Mouse (Mus musculus) CH12F3 (cell line): ENCODE measurements around the gene Acyp1.
"Not testable (repeated sequence)": the region's sequence is repeated elsewhere in the genome, so short reads cannot be mapped to it uniquely, and the experiment has no call there.

Experiments
- in situ Hi-C: fragments of 300-500 bp; cut with MboI; formaldehyde crosslinking; loops from 2 replicates; pipeline ENCODE4 v1.14.3; 2020; ENCODE audit warnings: low sequenced_read_pairs

The Acyp1 gene

DNA sequence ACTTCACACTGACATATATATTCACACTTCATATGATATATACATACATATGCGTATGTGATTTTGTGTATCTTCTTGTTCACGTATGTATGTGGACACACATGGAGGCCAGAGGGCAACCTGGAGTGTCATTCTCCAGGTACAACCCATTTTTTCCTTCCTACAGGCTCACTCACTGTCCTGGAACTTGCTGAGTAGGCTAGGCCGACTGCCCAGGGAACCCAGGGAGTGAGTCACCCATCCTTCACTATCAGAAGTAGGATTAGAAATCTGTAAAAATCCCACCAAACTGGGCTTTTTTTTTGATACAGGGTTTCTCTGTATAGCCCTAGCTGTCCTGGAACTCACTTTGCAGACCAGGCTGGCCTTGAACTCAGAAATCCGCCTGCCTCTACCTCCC is 3.2 kb downstream of the Acyp1 start:
- in situ Hi-C loops, result no loop called here

DNA sequence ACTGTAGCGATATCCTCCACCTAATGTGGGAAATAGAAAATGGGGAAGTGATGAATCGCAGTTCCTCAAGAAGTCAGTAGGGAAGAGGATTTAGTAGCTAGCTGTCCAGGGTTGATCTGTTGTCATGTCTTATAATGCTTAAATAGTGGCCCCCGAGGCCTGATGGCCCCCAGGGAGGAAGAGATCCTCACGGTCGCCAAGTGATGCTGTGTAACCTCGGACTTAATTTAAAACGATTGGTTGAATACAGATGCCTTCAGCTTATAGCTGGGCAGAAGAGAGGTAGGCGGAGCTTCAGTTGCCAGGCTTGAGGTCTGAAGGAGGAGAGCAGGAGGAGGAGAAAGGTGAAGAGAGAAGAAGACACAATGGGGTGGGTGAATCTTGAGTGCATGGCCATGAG is 3.9 kb downstream of the Acyp1 start:
- in situ Hi-C loops, result no loop called here

DNA sequence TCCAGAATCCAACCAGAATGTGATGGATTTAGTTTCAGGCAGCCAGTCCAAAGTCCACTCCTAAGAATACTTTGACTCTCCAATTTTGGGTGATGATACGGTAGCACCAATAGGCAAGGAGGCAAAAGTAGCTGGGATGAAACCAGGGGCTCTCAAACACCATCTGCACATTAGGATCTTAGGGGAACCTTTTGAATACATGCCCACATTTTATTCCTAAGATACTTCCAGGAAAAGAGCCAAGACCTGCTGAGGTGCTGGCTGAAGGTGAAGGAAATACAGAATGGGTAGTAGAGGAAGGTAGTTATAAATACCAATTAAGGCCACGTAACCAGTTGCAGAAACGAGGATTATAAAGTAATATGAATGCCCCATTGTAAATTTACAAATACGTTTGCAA is 6.5 kb downstream of the Acyp1 start:
- in situ Hi-C loops, result not testable (repeated sequence)

DNA sequence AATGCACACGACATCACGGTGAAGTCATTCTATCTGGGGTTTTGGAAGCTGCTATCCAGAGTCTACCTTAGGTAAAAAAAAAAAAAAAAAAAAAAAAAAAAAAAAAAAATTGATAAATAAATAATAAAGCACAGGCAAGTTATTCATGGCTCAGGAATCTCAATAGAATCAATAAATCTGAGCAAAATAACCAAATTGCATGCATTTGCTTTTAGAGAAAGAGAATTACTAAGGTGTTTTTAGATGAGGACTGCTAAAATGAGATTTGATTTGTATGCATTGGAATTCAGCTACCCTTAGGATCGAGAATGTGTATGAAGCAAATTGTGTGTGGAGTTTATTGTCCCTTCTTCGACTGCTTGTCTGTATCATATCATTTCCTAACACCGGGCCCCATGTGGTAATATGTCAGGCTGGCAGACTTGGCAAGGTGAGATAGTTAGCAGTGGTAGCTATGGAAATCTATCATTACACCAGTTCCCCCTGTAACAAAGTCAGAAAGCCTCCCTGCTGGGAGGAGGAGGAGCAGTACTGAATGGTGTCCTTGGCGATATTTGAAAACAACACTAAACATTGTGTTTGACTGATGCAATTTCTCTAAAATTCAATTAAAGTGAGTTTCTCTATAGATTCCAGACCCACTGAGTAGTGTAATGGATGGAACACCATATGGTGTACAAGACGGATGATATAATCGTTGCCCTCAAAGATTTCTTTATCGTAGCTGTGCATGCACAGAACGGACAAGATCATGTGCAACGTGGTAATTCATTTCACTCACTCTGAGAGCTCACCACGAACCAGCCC is 7.2 kb downstream of the Acyp1 start:
- in situ Hi-C loops, result no loop called here

DNA sequence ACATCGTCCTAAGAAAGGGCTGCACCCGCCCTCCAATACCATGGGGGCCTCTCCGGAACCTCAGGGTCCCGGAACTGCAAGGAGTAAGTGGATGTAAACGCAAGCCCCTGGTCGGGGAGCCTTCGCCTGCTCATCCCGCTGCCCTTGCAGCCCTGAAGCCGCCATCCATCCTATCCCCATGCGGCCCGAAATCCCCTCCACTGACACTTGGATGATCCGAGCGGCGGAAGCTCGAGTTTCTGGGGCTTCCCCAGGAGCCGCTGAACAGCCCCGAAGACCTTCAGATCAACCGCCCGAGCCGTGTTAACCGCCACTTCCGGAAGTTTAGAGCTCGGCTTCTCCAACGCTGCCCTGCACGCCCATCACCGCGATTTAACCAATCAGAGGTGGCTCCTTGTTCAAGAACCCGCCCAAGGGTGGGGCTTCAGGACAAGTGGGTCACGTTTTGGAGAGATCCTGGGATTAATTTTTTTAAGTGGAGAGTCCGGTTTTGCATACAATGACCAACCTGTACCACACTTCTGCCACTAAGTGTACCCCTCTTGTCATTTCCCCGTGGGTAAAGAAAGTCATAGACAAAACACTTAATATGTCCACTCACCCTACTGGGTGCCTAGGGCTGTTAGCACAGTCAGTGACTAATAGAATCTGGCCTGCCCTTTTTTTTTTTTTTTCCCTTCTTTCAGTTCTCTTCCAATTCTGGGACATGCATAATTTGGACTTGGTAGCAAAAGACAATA is 8.0 kb downstream of the Acyp1 start:
- in situ Hi-C loops, result no loop called here

DNA sequence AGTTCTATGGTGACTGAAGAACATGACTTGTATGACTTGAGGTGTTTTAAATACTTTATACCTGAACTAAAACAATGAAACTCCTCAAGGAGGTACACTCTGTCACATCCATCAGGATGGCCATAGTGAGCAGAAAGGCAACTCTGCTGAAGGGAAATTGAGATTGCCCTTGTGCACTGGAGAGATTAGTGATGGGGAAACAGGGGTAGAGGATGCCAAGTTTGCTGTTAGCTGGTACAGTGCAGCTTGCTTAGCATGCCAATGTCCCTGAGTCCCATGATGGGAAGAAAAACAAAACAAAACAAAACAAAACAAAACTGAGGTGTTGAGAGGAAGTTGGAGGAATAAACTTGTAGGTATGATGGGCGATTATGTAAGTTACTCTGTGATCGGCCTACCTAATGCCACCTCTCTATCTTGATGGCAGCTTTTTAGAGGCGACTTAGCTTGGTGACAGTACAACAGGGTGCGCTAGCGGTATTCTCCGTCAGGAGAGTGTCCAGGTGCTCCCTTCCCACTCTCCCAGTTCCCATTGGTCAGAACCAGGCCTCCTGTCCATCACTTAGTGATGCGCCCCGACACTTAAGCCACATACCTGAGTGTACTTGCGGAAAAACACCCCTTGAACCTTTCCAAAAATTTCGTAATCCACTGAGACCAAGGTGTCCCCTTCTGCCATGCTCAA is 8.7 kb downstream of the Acyp1 start:
- in situ Hi-C loops, result no loop called here

DNA sequence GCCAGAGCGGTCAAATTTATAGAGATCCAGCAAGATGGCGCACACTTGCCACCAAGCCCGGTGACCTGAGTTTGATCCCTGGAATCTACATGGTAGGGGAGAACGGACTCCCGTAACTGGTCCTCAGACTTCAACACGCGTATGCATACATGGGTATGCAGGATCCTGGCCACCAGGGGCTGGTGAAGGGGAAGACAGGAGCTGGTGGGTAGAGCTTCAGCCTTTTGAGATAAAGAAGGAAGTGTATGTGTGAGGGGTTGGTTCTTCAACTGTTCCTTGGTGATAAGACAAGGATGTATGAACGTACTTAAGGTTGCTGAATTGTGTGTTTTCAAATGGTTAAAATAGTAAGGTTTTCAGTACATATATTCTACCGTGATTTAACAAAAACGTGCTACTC is 9.3 kb downstream of the Acyp1 start:
- in situ Hi-C loops, result no loop called here

DNA sequence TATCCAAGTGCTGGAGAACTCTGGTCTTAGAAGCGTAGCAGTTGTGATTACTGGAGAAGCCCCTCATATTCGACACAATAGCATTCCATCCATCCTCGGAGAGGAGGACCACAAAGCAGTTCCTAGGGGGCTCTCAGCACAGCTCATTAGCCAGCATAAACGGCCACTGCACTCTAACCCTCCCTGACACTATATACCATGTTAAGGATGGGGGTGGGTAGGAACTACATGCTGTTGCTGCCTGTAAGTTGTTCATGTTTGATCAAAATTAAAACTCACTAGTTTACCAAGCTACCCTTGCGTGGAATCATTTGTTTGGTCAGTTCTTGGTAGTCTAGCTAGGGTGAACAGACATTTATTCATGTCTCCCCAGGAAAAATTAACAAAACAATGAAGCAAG is 12.0 kb downstream of the Acyp1 start:
- in situ Hi-C loops, result no loop called here

DNA sequence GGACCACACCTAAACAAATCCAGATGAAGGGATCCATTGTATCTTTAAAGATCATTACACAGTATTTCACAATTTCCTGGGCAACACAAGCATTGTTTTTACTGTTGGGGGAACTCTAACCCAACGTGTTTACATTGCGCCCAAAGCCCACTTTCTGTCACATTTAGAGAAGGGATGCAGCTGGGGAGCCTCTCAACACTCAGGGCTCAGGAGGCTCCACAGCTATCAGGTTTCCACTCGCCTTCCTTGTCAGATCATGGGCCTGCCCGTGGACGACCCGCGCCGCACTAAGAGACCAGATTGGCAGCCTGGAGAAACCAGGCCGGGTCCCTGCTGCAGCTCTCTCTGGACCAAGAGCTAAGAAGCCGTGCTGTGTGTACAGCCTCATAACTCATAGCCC is 14.7 kb downstream of the Acyp1 start:
- in situ Hi-C loops, result no loop called here

DNA sequence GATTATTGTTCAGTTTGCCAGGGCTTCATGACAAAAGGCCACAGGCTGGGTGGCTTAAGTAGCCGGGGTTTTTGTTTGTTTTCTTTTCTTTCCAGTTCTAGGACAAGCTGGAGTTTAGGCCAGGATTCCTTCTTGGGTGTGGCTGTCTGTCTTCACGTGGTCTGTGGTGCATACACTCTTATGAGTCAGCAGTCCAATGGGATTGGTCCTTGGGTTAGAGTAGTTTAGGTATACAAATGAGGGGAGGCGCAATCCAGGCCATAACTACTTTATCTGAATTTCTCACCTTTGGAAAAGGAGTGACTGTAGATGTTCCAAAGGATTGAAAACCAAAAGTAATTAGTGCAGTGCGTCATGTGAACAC is 16.4 kb downstream of the Acyp1 start:
- in situ Hi-C loops, result no loop called here

DNA sequence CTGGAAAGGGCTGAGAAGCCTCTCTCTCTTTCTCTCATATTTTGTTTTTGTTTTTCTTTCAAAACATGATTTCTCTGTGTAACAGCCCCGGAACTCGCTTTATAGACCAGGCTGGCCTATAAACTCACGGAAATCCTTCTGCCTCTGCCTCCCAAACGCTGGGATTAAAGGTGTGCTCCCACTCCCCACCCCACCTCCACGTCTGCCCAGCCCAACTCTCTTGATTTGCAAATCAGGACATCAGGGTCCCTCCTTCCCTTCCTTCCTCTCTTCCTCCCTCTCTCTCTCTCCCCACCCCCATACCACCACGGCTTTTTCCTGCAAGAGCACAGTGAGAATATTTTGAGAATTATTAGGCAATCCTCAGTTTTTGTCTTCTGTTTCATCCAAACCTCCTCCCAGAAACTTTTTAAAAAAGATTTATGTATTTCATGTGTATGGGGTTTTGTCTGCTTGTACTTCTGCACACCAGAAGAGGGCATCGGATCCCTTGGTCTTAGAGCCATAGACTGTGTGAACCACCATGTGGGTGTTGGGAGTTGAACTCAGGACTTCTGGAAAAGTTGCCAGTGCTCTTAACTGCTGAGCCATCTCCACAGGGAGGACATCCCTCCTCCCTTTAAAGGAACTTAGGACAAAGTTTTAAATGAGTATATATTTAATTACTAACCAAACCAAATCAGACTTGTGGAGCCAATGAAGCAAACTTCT is 17.0 kb downstream of the Acyp1 start:
- in situ Hi-C loops, result no loop called here

DNA sequence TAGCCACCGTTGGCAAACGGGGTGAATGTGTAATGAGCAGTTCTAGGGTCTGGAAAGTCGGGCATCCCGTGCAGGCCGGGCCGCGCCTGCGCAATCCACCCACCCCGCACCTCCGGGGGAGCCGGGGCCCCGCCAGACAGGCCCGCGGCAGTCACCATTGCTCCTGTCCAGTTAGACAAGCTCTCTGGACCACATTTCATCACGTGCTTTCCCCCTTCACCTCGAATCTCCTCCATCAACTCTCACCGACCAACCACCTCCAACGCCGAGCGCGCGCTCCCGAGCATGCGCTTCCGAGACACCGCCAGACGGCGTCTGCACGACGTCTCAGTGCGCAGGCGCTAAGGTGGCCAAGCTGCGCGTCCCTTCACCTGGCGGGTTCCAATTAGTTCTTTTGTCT is 17.9 kb downstream of the Acyp1 start, which contains the start of gene Mlh3:
Gene Mlh3 (minus strand): TSS at position 281 of the 400 bp plus-strand sequence.
- in situ Hi-C loops, result no loop called here

DNA sequence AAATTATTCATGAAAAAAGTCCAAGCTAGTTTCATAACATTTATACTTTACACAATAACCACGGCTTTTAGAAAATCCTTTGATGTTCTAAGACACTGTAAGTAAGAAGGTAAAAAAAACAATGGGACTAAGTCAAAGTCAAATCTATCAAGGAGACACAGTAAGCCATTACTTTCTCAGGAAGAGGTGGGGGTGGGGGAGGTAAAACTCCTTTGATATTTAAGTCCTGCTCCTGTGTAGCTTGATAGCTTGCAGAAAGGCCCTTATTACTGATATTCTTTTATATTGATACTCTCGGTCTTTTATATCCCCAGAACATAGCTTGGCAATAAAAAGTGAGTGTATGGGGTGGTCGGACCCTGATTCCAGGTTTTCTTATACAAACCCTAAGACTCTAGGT is 18.4 kb downstream of the Acyp1 start:
- in situ Hi-C loops, result no loop called here

DNA sequence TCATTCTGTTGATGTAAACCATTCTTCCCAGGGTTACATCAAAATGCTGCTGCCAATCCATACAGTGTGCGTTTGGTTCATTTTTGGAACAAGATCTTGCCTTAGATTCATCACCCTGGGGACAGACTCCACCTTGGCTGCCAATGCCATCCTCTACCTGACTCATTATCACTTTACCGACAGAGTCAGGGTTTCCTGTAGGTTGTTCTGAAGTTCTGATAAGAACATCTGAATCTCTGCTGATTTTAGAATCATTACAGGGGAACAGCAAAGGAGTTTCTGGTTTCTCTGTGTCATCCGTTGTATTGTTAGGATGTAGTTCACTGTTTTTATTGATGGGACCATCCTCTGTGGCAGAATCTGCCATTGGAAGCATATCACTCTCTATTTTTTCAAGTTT is 22.0 kb downstream of the Acyp1 start:
- in situ Hi-C loops, result no loop called here

DNA sequence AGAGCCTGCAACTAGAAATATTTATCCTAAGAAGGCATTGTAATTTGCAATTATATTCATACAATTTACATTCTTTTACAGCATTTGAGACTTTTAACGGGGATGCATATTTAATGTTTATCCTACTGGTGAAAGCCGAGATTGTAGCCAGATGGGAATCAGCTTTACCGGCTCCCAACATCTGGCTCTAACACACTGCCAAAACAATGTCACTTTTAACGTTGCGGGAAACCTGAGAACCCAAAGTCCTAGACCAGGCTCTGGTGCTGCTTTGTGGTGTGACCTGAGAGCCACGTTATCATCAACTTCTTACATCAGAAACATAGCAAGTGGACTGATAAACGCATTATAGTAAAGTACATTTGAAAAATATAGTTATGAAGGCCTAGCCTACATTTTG is 23.3 kb downstream of the Acyp1 start:
- in situ Hi-C loops, result no loop called here

DNA sequence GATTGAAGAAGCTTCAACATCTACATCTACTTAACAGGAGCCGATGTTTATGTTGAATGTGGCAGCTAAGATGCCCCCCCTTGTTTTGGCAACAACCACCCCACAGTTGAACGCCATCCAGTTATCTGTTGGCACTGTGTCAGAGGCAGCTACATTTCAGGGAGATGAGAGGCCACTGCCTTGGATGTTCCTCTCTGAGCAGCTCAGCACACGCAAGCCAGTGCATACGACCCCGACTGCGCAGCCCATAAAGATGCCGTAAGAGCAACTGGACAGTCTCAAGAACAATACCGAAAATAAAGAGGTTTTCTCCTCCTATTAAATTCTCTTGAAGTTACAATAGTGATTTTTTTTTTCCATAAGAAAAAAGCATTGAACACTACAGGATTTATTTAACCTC is 23.7 kb downstream of the Acyp1 start:
- in situ Hi-C loops, result no loop called here

DNA sequence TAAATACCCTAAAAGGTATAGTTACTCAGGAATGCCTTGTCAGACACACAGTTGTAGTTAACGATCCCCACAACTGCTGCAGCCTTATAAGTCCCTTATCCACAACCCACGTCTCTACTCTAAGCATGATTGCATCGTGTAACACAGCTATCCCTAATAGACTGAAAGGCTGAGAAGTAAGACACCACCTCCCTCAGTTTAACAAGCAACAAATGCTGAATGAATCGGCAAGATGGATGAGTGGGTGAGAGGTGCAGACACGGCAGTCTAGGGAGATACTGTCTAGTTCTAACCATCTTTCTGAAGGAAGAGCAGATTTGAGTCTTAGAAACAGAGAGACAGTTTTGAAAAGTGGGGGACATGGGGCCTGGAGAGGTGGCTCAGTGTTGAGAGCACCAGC is 25.0 kb downstream of the Acyp1 start:
- in situ Hi-C loops, result no loop called here

DNA sequence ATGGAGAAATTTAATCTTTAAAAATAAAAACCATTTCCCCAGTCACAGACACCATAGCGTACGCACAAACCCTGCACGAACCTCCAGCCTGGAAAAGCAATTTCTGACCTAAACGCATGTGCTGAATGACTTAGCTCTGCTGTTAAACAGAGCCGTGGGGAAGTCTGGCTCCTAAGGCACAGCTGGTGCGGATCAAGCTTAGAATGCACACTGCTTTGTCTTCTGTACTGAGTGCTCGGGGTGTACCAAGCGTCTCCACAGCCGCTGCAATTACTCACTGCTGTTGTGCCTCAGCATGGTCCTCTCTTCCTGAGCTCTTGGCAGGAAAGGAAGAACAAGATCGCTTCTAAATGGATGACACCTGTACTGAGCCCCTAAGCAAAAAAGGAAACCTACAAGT is 25.7 kb downstream of the Acyp1 start:
- in situ Hi-C loops, result no loop called here

DNA sequence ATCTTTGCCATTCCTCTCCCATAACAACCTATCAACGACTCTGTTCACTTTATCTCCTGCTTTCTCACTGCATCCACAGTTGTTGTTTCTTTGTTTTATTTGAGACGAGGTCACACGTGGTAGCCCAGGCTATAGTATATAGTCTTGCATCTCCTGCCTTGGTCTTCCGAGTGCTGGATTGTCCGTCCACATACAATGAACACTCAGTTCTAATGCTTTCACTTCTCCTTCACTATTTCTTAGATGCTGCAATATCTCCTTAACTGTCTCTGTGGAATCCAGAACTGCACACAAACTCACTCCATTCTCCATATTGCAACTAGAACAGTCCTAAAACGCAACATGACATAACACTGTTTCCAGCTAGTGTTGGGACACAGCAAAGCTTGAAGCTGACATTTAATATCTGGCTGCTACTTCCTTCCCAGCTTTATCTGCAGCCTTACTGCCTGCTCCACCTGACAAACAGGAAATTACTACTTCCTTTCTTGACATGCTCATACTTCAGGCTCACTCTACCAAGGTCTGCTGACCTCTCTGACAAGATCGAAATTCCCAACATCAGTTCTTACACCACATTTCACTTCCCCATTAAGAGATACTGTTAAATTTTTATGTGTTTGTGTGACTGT is 31.1 kb downstream of the Acyp1 start:
- in situ Hi-C loops, result no loop called here

DNA sequence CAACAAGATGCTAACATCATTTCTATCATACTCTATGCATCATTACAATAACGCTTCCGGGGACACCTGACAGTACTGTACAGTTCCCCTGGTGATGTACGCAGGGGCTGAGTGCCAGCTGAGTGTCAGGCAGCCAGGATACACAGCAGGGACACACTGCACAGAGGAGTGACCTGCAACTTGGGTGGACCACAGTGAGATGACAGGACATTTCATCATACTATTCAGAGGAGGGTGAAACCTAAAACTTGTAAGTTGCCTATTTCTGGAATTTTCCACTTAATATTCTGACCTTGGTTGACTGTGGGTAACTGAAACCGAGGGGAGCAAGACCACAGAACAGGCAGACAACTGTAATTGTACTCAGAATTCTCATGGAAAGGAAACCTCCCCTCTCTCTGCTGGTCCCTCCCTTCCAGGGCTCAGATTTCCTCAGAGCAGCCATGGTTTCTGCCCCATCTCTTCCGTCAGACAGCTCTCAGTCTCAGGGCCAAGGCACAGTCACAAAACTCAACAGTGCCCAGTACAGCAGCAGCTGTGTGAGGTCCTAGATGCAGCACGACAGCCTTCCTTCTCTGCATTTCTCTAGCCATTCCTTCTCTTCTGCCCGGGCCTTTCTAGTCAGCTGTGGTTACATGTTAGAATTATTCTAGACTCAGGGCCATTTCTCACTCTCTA is 32.0 kb downstream of the Acyp1 start:
- in situ Hi-C loops, result no loop called here
